Mouse (Mus musculus): ENCODE results near the gene Vgll4.

Gene Vgll4

DNA sequence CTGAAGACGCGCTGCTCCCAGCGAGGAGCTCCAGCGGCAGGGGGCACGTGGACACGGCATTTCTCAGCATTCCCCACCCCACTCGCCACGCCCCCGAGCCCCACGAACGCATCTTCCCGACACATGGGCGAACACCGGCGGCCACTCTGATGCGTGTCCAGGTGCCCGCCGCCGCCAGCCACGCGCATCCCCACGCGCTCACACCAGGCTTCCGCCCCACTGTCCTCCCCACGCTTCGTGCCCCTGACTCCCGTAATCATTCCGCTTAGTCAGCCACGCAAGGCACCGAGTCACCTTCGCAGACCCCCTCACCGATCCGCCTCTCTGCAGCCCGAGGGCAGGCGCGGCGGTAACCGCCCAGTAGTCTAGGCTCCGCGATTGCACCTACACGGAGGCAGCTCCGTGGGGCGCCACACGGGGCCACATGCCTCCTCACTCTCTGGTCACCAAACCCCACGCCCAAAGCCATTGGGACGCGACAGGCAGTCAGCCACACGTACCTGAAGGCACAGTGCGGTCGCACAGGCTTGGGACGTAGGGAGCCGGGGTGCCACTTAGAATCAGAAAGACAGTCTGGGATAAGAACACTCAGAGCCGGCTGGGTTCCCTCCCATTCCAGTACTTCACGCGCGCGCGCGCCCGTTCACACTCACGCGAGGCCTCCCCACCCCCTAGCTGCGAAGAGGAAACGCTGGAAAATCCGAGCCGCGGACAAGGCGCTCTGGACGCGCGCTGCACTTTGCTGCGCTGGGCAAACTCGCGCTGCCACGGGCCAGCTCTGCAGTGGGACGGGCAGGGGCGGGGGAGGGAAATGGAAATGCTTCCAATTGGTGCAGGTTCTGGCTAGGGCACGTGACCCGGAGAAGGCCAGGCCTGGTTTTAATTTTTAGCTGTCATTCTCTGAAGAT is at the start of gene Vgll4:
Gene Vgll4, minus strand, starts transcription at position 782 of the 908 bp plus-strand sequence.
- peak; percentile 56 for DNase-seq (ENCODE audit: low read depth, low spot score)

- DNase-seq (ENCODE audit: low read depth, low spot score): no peak
These were observed 45.7 kb upstream of the Vgll4 start for GRCm38 (mm10) chr6:115015461-115015860.

DNA sequence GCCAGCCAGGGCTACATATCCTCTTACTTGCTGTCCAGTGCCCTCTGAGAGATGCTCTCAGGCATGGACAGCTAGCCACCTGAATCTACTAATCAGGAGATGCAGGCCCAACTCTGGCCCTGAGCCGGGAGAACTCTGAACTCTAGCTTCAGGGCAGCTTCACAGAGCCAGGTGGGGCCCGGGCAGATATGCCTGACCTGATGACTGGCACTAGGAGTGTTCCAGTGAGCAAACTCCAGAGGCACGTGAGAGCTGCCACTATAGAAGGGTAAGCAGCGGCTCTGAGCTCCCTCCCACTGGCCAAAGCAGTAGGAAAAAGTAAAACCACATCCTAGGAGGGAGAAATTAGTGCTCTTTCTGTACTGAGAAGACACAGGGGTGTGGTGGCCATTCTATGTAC is 43.8 kb upstream of the Vgll4 start:
- no peak for DNase-seq (ENCODE audit: low read depth, low spot score)

DNA sequence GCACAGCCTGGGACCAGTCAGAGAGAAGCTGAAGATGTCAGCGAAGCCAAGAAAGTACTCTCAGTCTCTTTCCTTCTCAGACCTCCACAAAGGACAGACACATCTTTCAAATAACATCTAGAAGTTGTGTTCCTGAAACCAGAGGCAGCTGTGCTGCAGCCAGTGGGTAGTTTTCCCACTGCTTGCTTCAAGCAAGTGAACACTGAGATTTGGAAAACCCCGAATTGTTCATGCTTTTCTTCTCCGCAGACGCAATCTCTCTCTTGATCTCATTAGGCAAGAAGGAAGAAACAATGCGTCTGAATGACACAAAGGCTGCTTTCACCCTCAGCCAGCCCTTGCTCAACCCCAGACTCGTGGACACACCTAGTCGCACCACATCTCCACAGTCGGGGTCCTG is 42.0 kb upstream of the Vgll4 start:
- DNase-seq (ENCODE audit: low read depth, low spot score): no peak

DNA sequence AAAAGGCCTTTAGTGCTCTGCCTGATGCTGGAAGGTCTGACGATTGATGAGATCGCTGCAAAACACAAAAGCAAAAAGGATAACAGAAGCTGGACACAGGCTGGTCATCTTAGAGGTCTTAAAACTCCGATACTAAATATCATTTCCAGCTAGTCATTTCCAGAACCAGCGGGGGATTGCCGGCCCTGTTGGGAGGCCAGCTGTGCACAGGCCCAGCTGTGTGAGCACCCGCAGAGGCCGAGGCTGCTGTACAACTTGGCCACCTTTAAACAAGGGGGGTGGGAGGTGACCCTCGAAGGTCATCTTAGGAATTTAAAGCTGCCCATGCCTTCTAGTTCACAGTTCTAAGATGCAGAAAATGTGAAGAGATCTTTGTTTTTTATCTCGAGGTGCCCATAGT is 41.0 kb upstream of the Vgll4 start:
- no peak for DNase-seq (ENCODE audit: low read depth, low spot score)

DNA sequence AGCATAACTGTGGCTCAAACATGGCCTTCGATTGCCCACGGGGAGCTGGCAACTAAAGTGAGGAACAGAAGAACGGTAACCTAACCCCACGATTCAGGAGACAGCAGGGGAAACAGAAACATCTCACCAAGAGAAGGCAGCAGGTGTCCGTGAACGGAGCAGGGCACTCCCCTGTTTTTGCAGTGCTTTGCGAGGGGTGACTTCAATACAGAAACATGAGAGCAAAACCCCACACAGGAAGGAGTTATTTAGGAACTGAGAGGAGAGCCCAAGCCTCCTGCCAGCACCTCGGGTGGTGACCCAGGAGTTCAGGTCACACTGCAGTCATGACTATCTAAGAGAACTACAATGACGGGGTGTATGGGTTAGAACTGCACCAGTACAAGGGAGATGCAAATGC is 40.5 kb upstream of the Vgll4 start:
- no peak for DNase-seq (ENCODE audit: low read depth, low spot score)

GRCm38 (mm10) chr6:115007728-115008127 is 37.9 kb upstream of the Vgll4 start:
- peak; percentile 71 for DNase-seq (ENCODE audit: low read depth, low spot score)

GRCm38 (mm10) chr6:115006948-115007347 is 37.2 kb upstream of the Vgll4 start:
- no peak for DNase-seq (ENCODE audit: low read depth, low spot score)

- DNase-seq (ENCODE audit: low read depth, low spot score): no peak
These were observed 36.3 kb upstream of the Vgll4 start for GRCm38 (mm10) chr6:115006065-115006464.

DNA sequence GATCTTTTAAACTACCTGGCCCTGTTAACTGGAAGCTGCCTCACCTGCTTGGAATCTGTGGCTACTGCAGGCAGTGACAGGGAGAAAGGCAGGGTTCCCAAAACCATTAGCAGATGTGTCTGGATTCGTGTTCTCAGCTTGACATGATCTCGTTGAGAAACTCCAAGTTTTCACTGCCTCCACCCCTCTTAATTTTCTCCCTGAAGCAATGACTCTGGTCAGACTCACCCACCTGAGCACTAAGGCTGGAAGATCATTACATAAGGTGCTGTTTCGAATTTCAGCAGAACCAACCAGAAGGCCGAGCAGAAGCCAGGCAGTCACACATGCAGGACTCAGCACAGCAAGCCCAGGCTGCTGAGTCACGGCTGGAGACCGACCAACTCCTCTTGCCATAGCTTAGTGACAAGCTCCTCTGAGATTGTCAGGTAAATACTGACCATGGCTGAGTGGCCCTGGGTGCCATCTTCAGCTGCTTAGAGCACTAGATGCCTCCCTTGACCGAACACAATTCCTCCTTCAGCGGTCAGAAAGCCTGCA is 35.6 kb upstream of the Vgll4 start:
- DNase-seq (ENCODE audit: low read depth, low spot score): no peak

DNA sequence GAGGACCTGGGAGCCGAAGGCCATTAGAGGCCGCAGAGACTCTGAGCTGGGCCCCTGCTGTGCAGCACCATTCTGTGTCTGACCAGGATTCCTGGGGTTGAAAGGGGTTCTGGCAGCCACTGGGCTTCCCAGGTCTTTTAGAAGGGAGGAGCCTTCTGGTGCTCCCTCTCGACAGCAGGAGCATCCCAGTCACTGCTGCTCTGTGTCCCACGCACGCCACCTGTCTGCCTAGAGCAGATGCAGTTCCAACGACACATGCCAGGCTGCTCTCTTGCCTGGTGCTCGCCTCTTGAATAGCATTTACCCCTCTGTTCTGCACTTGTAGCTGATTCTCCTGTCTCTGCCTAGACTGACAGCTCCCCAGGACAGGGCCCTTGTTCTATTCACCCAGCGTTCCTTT is 34.8 kb upstream of the Vgll4 start:
- DNase-seq (ENCODE audit: low read depth, low spot score): no peak

DNA sequence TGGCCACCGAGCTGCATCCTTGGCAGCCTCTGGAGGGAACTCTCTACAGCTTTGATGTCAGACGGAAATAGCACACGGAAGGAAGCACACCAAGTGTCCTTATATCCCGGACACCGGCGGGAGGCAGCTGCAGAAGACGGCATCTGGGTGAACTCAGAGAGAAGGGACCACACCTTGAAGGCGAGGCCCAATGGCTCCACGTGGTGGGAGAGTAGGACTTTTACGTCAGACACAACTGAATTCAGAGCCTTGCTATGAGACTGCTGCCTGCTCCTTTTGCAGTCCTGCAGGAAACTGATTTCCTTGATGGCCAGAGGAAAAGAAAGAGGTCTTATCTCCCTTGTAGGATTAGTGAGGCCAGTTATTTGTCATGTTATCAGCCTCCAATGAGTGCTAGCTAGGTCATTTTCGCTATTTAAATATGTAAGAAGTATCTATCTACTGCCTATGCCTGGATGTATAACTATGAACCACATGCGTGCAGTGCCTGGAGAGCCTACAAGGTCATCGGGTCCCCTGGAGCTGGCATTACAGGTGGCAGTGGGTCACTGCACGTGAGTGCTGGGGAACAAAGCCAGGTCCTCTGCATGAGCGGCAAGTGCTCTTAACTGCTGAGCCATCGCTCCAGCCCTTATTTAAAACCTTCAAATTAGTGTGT is 28.7 kb upstream of the Vgll4 start:
- DNase-seq (ENCODE audit: low read depth, low spot score): no peak

- DNase-seq (ENCODE audit: low read depth, low spot score): peak; percentile 16
These were observed 27.7 kb upstream of the Vgll4 start for GRCm38 (mm10) chr6:114997471-114997870.

DNA sequence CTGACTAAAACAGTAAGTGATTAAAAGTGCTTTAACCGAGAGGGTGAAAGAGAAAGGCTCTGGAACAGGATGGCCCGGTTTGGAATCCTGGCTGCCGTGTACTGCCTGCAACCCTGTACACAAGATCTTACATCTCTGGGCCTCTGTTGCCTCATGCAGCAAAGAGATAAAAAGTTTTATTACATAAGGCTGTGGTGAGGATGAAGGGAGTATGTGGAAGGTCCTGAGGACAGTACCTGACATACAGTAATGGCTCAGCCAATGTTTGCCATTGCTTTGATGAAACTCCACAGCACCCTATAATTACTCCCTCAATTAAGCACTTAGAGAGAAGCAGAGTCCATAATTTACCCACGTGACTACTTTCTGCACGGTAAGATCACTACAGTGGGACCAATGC is 27.1 kb upstream of the Vgll4 start:
- DNase-seq (ENCODE audit: low read depth, low spot score): no peak

- DNase-seq (ENCODE audit: low read depth, low spot score): no peak
These were observed 24.3 kb upstream of the Vgll4 start for GRCm38 (mm10) chr6:114994079-114994478.

DNA sequence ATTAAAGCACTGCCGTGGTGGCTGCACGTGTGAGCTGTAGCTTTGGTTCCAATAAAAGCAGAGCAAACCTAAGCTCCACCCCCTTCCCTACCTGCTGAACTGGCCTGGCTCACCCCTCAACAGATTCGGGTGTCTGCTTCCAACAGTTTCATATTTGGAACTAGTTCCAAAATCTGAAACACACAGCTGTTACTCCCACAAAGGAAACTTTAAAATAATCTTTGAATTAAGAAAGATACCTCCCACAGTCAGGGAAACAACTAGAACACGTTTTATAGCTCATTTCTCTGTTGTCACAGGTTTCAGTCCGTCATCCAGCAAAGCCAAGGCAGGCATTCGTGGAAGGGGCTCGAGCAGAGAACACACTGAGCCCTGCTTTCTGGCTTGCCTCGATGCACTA is 23.9 kb upstream of the Vgll4 start:
- DNase-seq (ENCODE audit: low read depth, low spot score): no peak

DNA sequence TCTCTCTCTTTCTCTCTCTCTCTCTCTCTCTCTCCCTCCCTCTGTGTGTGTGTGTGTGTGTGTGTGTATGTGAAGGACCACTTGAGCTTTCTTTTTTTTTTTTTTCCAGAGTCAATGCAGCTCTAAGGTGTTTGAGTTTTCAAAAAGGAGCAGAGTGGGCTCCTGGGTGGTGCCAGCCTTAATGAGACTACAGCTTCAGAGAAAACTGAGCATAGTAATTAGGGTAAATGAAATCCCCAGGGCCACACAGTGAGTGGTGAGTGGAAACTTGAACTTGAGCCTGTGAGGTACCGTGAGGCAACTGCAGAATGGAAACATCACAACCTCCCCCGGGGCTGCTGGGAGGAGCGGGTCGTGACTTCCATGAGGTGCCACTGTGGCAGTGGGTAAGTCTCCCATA is 22.1 kb upstream of the Vgll4 start:
- DNase-seq (ENCODE audit: low read depth, low spot score): no peak

DNA sequence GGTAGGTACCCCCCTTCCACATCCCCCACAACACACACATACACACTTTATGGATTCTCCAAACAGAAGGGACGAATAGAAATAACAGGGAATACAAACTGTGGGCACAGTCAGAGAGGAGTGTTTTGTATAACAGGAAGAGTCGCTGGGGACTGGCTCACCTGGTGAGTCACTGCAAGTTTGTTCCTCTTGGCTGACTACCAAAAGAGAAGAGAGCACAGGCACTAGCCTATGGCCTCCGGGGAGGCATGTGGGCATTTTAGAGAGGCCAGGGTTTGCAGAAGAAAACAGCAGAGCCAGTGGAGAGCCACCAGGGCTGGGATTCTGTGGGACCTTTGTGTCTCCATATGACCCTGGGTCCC is 18.8 kb upstream of the Vgll4 start:
- DNase-seq (ENCODE audit: low read depth, low spot score): no peak

DNA sequence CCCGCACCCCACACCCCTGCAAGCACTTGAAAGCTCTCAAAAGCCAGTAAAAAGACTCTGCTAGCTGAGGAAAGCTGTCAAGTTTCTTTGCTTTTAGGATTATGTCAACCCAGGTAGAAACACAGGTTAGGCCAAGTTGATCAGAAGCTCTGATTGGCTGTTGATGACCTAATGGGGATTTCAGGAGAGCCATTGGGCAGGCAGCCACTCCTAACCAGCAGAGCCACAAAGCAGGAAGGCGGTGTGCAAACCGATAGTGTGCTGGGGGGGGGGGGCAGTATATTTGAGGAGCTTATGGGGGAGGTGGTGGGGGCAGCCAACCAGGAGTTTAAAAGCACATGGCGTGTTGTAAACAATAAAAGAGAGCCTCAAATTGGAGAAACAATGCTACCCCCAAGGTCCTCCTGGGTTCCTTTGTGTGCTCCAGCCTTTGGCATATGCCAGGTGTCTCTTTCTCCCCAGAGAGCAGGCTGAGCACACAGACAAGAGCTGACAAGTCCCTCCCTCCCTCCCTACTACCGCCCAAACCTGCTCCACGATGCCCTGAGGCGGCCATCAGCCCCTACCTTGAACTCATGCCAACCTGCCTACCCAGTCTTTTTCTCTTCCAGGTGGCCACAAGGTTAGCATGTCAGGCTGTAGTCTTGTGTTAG is 18.3 kb upstream of the Vgll4 start:
- DNase-seq (ENCODE audit: low read depth, low spot score): no peak

DNA sequence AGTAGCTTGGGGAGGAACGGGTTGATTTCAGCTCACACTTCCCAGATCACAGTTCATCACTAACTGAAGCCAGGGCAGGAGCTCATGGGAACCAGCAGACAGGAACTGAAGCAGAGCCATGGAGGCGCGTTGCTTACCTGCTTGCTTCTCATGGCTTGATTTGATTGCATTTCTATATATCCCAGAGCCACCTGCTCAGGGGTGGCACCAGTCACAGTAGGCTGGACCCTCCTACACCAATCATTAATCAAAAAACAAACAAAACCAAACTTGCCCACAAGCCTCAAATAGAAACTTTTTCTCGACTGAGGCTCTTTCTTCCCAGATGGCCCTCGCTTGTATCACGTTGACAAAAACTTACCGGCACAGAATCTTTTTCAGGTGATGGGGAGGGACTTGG is 12.9 kb upstream of the Vgll4 start:
- DNase-seq (ENCODE audit: low read depth, low spot score): no peak

GRCm38 (mm10) chr6:114979715-114980114 is 9.9 kb upstream of the Vgll4 start:
- no peak for DNase-seq (ENCODE audit: low read depth, low spot score)

DNA sequence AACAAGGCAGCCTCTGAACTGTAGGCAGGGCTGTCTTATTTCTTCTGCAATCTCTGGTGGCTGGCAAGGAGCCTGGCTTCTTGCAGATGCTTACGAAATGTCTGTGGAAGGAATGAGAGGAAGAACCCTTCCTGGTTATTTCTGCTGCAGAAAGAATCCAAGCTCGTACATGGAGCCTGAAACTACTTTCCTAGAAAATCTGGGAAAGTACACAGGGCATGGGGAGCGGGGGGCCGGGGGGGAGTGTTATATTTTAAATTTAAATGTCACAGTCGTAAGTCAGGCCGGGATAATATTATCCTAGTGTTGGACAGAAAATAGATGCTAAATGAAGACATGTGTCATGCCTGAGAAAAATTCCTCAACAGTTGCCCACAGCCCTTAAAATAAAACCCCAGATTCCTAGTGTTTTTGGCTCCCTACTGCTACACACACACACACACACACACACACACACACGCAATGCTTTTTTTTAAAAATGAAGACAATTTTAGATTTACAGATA is 7.2 kb upstream of the Vgll4 start:
- no peak for DNase-seq (ENCODE audit: low read depth, low spot score)
